Mouse (Mus musculus) thymus, adult 2 months (tissue): ENCODE data around the gene Taok3. TPM values are rescaled to one million over a fixed set of nuclear protein-coding genes. Genes with fewer than 3 reads are reported as not detected.
A peak's percentile ranks its signal among the peaks of the same experiment; 100 is the strongest.

Experiments used
- DNase-seq: peaks from one replicate; pipeline ENCODE4 v3.0.0; 2021
- H3K27ac ChIP-seq: fragments of 200-500 bp; 2 replicates; pipeline ENCODE4 v1.5.1; 2012; ENCODE audit warnings: low read length, control low read depth; ENCODE audit not compliant: control insufficient read depth, insufficient read depth
- H3K27me3 ChIP-seq: fragments of 200-500 bp; 2 replicates; pipeline ENCODE4 v1.6.1; 2012; ENCODE audit warnings: mild to moderate bottlenecking, low read length, moderate library complexity, mixed read lengths; ENCODE audit not compliant: control insufficient read depth, insufficient read depth
- H3K36me3 ChIP-seq: fragments of 200-500 bp; 2 replicates; pipeline ENCODE4 v1.6.1; 2012; ENCODE audit warnings: mild to moderate bottlenecking, low read length, moderate library complexity; ENCODE audit not compliant: control insufficient read depth, insufficient read depth
- H3K4me1 ChIP-seq: fragments of 200-500 bp; replicated peaks from 2 replicates; pipeline ENCODE4 v1.6.1; 2012; ENCODE audit warnings: low read length; ENCODE audit not compliant: control insufficient read depth, insufficient read depth
- H3K4me3 ChIP-seq: fragments of 200-500 bp; 2 replicates; pipeline ENCODE4 v1.5.1; 2012; ENCODE audit warnings: mild to moderate bottlenecking, low read length, control low read depth, moderate library complexity; ENCODE audit not compliant: control insufficient read depth, insufficient read depth
- CTCF ChIP-seq: fragments of 200-500 bp; IDR thresholded peaks from 2 replicates; pipeline ENCODE4 v1.5.1; 2012; ENCODE audit warnings: mild to moderate bottlenecking, control low read depth, low read length, moderate library complexity, borderline replicate concordance; ENCODE audit not compliant: control insufficient read depth, poor library complexity, insufficient read depth; ENCODE audit errors: extremely low read depth
- POLR2A ChIP-seq: fragments of 200-500 bp; IDR thresholded peaks from 2 replicates; pipeline ENCODE4 v1.6.1; 2012; ENCODE audit warnings: mild to moderate bottlenecking, low read length, control low read depth, moderate library complexity; ENCODE audit not compliant: control insufficient read depth, poor library complexity, insufficient read depth; ENCODE audit errors: extremely low read depth
- WGBS: fragments of 180-500 bp; shearing (Covaris S2); methylation state at CpG from one replicate; pipeline ENCODE4 v1.1.7; 2018; 5-methylcytosine and 5-hydroxymethylcytosine counted together
- polyA plus RNA-seq: library from polyadenylated mRNA; depleted of rRNA; stranded (reverse); fragments of >200 nt; gene quantifications from 2 replicates; pipeline ENCODE4 v1.2.3, GENCODE M21; 2012

Gene Taok3
- polyA plus RNA-seq, 1 experiment, result 43.5 TPM

- Histone ChIP-seq H3K4me3 (no peak overlapping the region), H3K36me3 (peaks cover 29% of the 10 kb centered on the region), H3K27ac (no peak overlapping the region), H3K4me1 (no peaks in the 10 kb centered on the region), H3K27me3 (no peaks in the 10 kb centered on the region)
- DNase-seq, result no peak
- TF ChIP-seq POLR2A (no peak), CTCF (no peak)
- WGBS, result 95% methylated on average over 5 of the region's 5 CpGs
These were observed 20.9 kb upstream of the Taok3 start for GRCm38 (mm10) chr5:117099008-117099407.

- 0 out of 2 replicates have a peak, but pooled peaks have one; percentile 20 for TF ChIP-seq CTCF
- no peak for TF ChIP-seq POLR2A
- Histone ChIP-seq H3K27me3 (no peaks in the 10 kb centered on the region), H3K27ac (no peak overlapping the region), H3K4me1 (no peaks in the 10 kb centered on the region), H3K36me3 (peaks cover 31% of the 10 kb centered on the region), H3K4me3 (no peak overlapping the region)
- no peak for DNase-seq
- WGBS, result 94% methylated on average over 11 of the region's 11 CpGs
These were observed 20.2 kb upstream of the Taok3 start for GRCm38 (mm10) chr5:117099742-117100141.

- WGBS, result 98% methylated on average over 20 of the region's 20 CpGs
- Histone ChIP-seq H3K4me3 (no peak overlapping the region), H3K27me3 (no peaks in the 10 kb centered on the region), H3K4me1 (no peaks in the 10 kb centered on the region; the same call in 1 of the 2 replicates), H3K36me3 (peaks cover 60% of the 10 kb centered on the region), H3K27ac (no peak overlapping the region)
- TF ChIP-seq CTCF, result no peak
- TF ChIP-seq POLR2A, result no peak
- no peak for DNase-seq
These were observed 16.6 kb upstream of the Taok3 start for GRCm38 (mm10) chr5:117103194-117103929.

GRCm38 (mm10) chr5:117104329-117104728 is 15.6 kb upstream of the Taok3 start:
- Histone ChIP-seq H3K27me3 (no peaks in the 10 kb centered on the region), H3K4me3 (no peak overlapping the region), H3K36me3 (peaks cover 65% of the 10 kb centered on the region), H3K4me1 (no peaks in the 10 kb centered on the region; the same call in 1 of the 2 replicates), H3K27ac (no peak overlapping the region)
- no peak for DNase-seq
- WGBS, result 97% methylated on average over 12 of the region's 12 CpGs
- TF ChIP-seq CTCF (no peak), POLR2A (no peak)

- H3K27me3 ChIP-seq, result no peaks in the 10 kb centered on the region
- no peak overlapping the region for H3K27ac ChIP-seq
- no peaks in the 10 kb centered on the region; the same call in 1 of the 2 replicates for H3K4me1 ChIP-seq
- no peak overlapping the region for H3K4me3 ChIP-seq
- no peak for DNase-seq
- 97% methylated on average over 9 of the region's 9 CpGs for WGBS
- TF ChIP-seq CTCF (no peak), POLR2A (no peak)
- H3K36me3 ChIP-seq, result peaks cover 55% of the 10 kb centered on the region
These were observed 14.2 kb upstream of the Taok3 start for GRCm38 (mm10) chr5:117105761-117106160.

GRCm38 (mm10) chr5:117108292-117108691 is 11.6 kb upstream of the Taok3 start:
- no peak for DNase-seq
- H3K36me3 ChIP-seq, result peaks cover 50% of the 10 kb centered on the region
- H3K27me3 ChIP-seq, result no peaks in the 10 kb centered on the region
- H3K27ac ChIP-seq, result no peak overlapping the region
- 95% methylated on average over 13 of the region's 13 CpGs for WGBS
- TF ChIP-seq CTCF, result no peak
- H3K4me3 ChIP-seq, result no peak overlapping the region
- H3K4me1 ChIP-seq, result peaks cover 15% of the 10 kb centered on the region

- no peak for DNase-seq
- H3K4me3 ChIP-seq, result no peak overlapping the region
- peaks cover 50% of the 10 kb centered on the region for H3K36me3 ChIP-seq
- no peak overlapping the region for H3K27ac ChIP-seq
- TF ChIP-seq CTCF (no peak), POLR2A (no peak)
- H3K27me3 ChIP-seq, result no peaks in the 10 kb centered on the region
- H3K4me1 ChIP-seq, result peaks cover 15% of the 10 kb centered on the region
- over 99% methylated on average over 13 of the region's 13 CpGs for WGBS
These were observed 11.2 kb upstream of the Taok3 start for GRCm38 (mm10) chr5:117108731-117109130.

- WGBS, result 92% methylated on average over 8 of the region's 8 CpGs
- Histone ChIP-seq H3K36me3 (peaks cover 44% of the 10 kb centered on the region), H3K4me3 (no peak overlapping the region)
These were observed 10.4 kb upstream of the Taok3 start for GRCm38 (mm10) chr5:117109522-117109921.

More at GRCm38 (mm10) chr5:117109522-117109921, 10.4 kb upstream of the Taok3 start:
- peak; percentile 47 for DNase-seq
- Histone ChIP-seq H3K27ac (no peak overlapping the region), H3K4me1 (peaks cover 15% of the 10 kb centered on the region), H3K27me3 (no peaks in the 10 kb centered on the region)
- TF ChIP-seq POLR2A (no peak), CTCF (0 out of 2 replicates have a peak, but pooled peaks have one; percentile 16)
